Mouse (Mus musculus) liver, postnatal 0 days (tissue): ENCODE results near the gene Mgat4e.

Experiments
- CTCF ChIP-seq: sonication (generic); IDR thresholded peaks from 2 replicates; pipeline ENCODE4 v1.5.1; 2016; ENCODE audit warnings: antibody characterized with exemption, low read depth
- EP300 ChIP-seq: IDR thresholded peaks from 2 replicates; pipeline ENCODE4 v1.6.1; 2016; ENCODE audit warnings: antibody characterized with exemption, low read depth, mild to moderate bottlenecking

GRCm38 (mm10) chr1:134495216-134495539 is 54.3 kb downstream of the Mgat4e start:
- TF ChIP-seq CTCF (no peak), EP300 (no peak)
